Mouse (Mus musculus) adrenal gland, adult 8-10 months (tissue): ENCODE data around the gene Pgf. TPM values are rescaled to one million over a fixed set of nuclear protein-coding genes. Genes with fewer than 3 reads are reported as not detected.

Experiments used
- DNase-seq: peaks from one replicate; pipeline ENCODE4 v3.0.0; 2022
- total RNA-seq, 4 experiments: library from RNA; stranded (reverse); gene quantifications; 2 replicates each; pipeline ENCODE4 v1.2.4; 2022

Gene Pgf
- total RNA-seq, 4 experiments from 2014 or later = 2.4 to 5.9 (median 4.5) TPM

- no peak for DNase-seq
Observed at GRCm38 (mm10) chr12:85121806-85122459, 55.7 kb downstream of the Pgf start.

Other genes starting within 250 kb of the Pgf start
- 100 to 1,000 TPM in 1 of 4 experiments, 10 to 100 TPM in 3; 74.7 to 101 (median 92.7) TPM for gene Fcf1, start 206.9 kb downstream of the Pgf start, total RNA-seq
- gene Arel1, start 206.9 kb downstream of the Pgf start, total RNA-seq = 10 to 100 TPM; 37.9 to 47.3 (median 42.6) TPM
- 10 to 100 TPM; 49.2 to 81.8 (median 54.0) TPM for gene Ylpm1, start 181.5 kb downstream of the Pgf start, total RNA-seq
- 1 to 10 TPM; 3.0 to 7.9 (median 6.0) TPM for gene Prox2, start 67.0 kb downstream of the Pgf start, total RNA-seq
- 100 to 1,000 TPM; 226 to 318 (median 254) TPM for gene Dlst, start 67.0 kb downstream of the Pgf start, total RNA-seq
- gene Rps6kl1, start 26.5 kb downstream of the Pgf start, total RNA-seq = 1 to 10 TPM; 1.0 to 2.3 (median 1.8) TPM
- 100 to 1,000 TPM in 3 of 4 experiments, 10 to 100 TPM in 1; 91.5 to 111 (median 106) TPM for gene Eif2b2, start 41.7 kb upstream of the Pgf start, total RNA-seq
- 10 to 100 TPM; 12.1 to 23.4 (median 18.7) TPM for gene Mlh3, start 92.8 kb upstream of the Pgf start, total RNA-seq
- 10 to 100 TPM; 29.3 to 36.6 (median 32.8) TPM for gene Acyp1, start 110.6 kb upstream of the Pgf start, total RNA-seq
- gene Zc2hc1c, start 110.8 kb upstream of the Pgf start, total RNA-seq = 1 to 10 TPM; 2.5 to 4.3 (median 3.4) TPM
- 100 to 1,000 TPM in 3 of 4 experiments, 10 to 100 TPM in 1; 96.5 to 138 (median 126) TPM for gene Nek9, start 161.6 kb upstream of the Pgf start, total RNA-seq
- 100 to 1,000 TPM; 326 to 334 (median 331) TPM for gene Tmed10, start 197.1 kb upstream of the Pgf start, total RNA-seq